Mouse (Mus musculus): Measurements from ENCODE around the gene Tmem121b. TPM values are rescaled to one million over a fixed set of nuclear protein-coding genes. Genes with fewer than 3 reads are reported as not detected.

Gene Tmem121b
- polyA plus RNA-seq, 1 experiment from 2014 or later, result 0.65 TPM

DNA sequence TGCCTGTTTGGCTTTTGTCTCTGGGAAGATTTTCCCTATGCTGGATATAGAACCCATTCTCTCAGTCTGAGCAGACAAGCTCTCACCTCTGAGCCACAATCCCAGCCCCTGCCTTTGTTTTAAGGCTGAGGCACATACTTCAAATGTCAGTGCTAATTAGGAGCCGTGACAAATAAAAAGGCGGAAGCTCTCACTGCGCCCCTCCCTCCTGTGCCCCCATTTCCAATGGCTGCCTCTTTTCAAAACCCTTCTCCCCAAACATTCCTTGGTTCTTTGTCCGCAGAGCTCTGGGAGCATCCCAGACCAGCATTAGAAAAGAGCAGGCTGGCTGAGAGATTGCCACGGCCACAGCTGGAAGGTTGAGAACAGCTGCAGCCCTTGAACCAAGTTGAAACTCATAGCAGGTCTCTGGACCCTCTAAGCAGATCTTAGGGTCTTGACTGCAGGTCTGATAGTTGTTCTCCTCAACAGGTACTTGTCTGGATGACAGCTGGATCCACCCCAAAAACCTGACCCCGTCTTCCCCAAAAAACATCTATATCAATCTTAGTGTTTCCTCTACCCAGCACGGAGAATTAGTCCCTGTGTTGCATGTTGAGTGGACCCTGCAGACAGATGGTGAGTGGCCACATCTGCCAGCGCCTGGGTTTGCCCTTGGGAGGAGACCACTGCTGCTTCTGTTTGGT lies 21.0 kb downstream of the Tmem121b start:
- no peaks in the 10 kb centered on the region for H3K9me3 ChIP-seq
- H3K27ac ChIP-seq, result no peak overlapping the region
- H3K4me2 ChIP-seq (replicated peaks), result no peak overlapping the region
- no peak overlapping the region for H3K4me3 ChIP-seq
- H3K36me3 ChIP-seq, result no peaks in the 10 kb centered on the region
- H3K27me3 ChIP-seq, result no peaks in the 10 kb centered on the region
- ATAC-seq (ENCODE audit: insufficient number of reproducible peaks, insufficient read depth, low FRiP score, low TSS enrichment), result no peak
- H3K4me1 ChIP-seq, result peaks cover 16% of the 10 kb centered on the region
- no peak overlapping the region for H3K9ac ChIP-seq
- 29% methylated on average over 8 of the region's 8 CpGs for WGBS

DNA sequence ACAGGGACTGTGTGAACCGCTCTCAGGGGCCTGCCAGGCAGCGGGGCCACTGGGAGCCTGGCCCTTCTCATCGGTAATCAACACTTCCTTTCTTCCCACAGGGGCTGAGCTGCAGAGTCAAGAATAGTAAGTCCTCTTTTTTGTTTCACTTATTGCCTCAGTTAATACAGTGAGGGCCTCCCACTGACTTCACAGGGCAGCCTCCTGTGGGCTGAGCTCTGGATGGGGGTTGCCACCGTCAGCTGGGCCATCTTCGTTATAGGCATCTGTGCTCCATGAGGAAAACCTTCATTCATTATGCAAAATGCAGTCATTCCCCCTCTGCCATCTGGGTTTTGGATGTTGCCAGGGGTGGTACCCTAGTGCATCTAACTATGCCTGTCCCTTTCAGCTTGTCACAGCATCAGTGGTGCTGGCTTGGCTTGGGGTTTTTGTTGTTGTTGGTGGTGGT lies 21.6 kb downstream of the Tmem121b start:
- Histone ChIP-seq H3K9ac (no peak overlapping the region), H3K27me3 (no peaks in the 10 kb centered on the region), H3K4me3 (no peak overlapping the region), H3K27ac (no peak overlapping the region), H3K9me3 (no peaks in the 10 kb centered on the region), H3K36me3 (no peaks in the 10 kb centered on the region), H3K4me2 (replicated peaks) (no peak overlapping the region), H3K4me1 (peaks cover 16% of the 10 kb centered on the region)
- ATAC-seq (ENCODE audit: insufficient number of reproducible peaks, insufficient read depth, low FRiP score, low TSS enrichment), result no peak
- 6% methylated on average over 5 of the region's 5 CpGs for WGBS

DNA sequence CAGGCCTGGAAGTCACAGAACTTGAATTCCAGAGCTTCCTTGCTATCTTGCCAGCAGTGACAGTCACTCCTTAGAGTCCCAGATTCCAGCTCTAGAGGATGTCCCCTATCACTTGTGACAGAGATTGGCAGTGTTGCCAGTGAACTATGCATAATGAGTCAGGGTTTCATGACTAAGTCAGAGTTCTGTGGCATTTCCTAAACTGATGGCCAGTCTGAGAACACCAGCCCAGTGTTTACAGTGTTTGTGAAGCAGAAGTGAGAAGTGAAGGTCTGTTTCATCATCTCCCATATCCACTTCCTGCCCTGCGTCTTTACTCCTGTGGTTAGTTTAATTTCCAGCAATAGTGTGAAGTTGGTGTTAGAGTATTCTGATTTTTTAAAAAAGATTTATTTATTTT lies 22.9 kb downstream of the Tmem121b start:
- 86% methylated on average over 1 of the region's 1 CpGs for WGBS
- Histone ChIP-seq H3K9me3 (no peaks in the 10 kb centered on the region), H3K27me3 (0 out of 2 replicates have a peak, but pooled peaks cover under 1% of the 10 kb centered on the region), H3K4me2 (replicated peaks) (no peak overlapping the region), H3K9ac (no peak overlapping the region), H3K4me3 (no peak overlapping the region), H3K27ac (no peak overlapping the region), H3K36me3 (no peaks in the 10 kb centered on the region), H3K4me1 (peaks cover 16% of the 10 kb centered on the region)
- ATAC-seq (ENCODE audit: insufficient number of reproducible peaks, insufficient read depth, low FRiP score, low TSS enrichment), result no peak

DNA sequence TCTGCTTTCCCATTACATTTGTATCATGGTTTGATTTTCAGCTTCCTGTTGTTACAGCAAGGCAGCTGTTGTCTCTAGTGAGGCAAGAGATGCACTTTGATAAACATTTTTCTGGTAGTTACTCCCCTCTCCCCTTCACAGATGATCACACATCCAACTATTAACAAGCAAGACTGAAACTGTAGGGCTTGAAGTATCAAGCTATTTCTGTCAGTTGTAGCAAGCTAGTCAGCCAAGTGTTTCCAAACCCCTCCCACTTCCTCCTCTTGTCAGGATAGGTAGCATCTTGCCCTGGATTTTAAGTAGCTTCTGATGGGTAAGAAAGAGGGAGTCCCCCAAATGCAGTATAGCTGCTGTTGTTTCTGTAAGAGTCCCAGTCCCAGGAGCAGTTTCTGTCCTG lies 23.8 kb downstream of the Tmem121b start:
- Histone ChIP-seq H3K9ac (no peak overlapping the region), H3K4me2 (replicated peaks) (no peak overlapping the region), H3K9me3 (no peaks in the 10 kb centered on the region), H3K27ac (no peak overlapping the region), H3K27me3 (peaks cover 9% of the 10 kb centered on the region), H3K36me3 (no peaks in the 10 kb centered on the region), H3K4me1 (peaks cover 16% of the 10 kb centered on the region), H3K4me3 (no peak overlapping the region)
- ATAC-seq (ENCODE audit: insufficient number of reproducible peaks, insufficient read depth, low FRiP score, low TSS enrichment), result no peak

DNA sequence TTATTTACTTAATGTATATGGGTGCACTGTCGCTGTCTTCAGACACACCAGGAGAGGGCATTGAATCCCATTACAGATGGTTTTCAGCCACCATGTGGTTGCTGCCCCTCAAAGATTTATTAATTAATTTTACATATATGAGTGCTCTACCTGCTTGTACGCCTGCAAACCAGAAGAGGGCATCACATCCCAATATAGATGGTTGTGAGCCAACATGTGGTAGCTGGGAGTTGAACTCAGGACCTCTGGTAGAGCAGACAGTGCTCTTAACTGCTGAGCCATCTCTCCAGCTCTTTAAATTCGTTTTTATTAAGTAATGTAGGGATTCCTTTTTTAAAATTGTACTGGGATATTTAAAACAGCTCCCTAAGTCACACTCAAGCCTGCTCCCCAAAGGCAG lies 24.3 kb downstream of the Tmem121b start:
- H3K9me3 ChIP-seq, result no peaks in the 10 kb centered on the region
- H3K27ac ChIP-seq, result no peak overlapping the region
- 72% methylated on average over 3 of the region's 3 CpGs for WGBS
- no peak overlapping the region for H3K4me3 ChIP-seq
- H3K27me3 ChIP-seq, result peaks cover 14% of the 10 kb centered on the region
- H3K4me2 ChIP-seq (replicated peaks), result no peak overlapping the region
- H3K9ac ChIP-seq, result no peak overlapping the region
- H3K36me3 ChIP-seq, result no peaks in the 10 kb centered on the region
- no peak for ATAC-seq (ENCODE audit: insufficient number of reproducible peaks, insufficient read depth, low FRiP score, low TSS enrichment)
- H3K4me1 ChIP-seq, result peaks cover 16% of the 10 kb centered on the region

DNA sequence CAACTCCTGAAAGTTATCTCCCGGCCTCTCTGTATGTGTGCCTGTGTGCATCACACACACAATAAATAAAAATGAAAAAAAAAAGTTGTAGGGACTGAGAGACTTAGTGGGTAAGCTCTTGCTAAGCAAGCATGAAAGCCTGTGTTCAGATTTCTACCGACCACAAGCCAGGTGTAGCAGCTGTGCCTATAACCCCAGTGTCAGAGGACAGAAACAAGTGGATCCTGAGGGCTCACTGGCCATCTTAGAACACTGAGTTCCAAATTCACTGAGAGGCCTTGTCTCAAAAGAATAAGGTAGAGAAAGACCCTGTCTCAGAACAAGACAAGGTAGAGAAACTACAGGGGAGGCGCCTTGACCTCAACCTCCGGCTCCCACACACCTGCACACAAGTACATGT lies 25.3 kb downstream of the Tmem121b start:
- Histone ChIP-seq H3K36me3 (no peaks in the 10 kb centered on the region), H3K27ac (no peak overlapping the region), H3K4me3 (no peak overlapping the region), H3K9me3 (no peaks in the 10 kb centered on the region), H3K9ac (no peak overlapping the region), H3K27me3 (peaks cover 24% of the 10 kb centered on the region), H3K4me1 (peaks cover 14% of the 10 kb centered on the region), H3K4me2 (replicated peaks) (no peak overlapping the region)
- WGBS, result 90% methylated on average over 4 of the region's 4 CpGs
- ATAC-seq (ENCODE audit: insufficient number of reproducible peaks, insufficient read depth, low FRiP score, low TSS enrichment), result no peak

DNA sequence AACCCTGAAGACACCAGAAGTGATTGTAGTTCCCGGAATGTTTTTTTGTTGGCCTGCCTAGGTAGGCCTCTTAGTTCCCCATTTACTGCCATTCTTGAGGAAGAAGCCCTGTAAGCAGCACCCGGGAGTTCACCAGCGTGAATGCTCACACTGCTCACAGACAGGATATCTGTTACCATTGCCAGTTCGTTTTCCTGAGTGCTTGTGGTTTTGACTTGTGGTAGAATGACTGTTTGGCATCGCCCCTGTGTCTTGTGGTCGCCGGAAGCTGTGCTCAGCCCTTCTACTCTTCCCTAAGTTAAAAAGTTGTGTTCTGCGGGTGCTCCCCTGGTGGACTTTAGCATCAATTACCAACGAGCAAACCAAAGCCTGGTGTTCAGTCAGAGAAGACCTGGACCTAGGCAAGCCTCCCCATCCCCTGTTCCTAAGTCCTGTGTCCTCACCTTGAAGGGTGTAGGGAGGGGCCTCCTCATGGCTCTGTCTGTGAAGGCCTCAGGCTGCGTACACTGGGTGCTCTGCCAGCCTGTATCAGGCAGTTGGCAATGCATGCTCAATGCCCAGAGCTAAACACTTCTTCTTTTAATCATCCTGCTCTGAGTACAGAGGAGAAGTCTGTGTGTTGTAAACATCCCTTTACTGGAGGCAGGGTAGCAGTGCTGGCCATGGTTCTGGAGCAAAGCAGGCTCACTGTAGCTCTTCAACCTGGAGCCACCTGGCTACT lies 26.8 kb downstream of the Tmem121b start:
- Histone ChIP-seq H3K27ac (no peak overlapping the region), H3K27me3 (peaks cover 37% of the 10 kb centered on the region), H3K9ac (no peak overlapping the region), H3K4me2 (replicated peaks) (no peak overlapping the region), H3K36me3 (no peaks in the 10 kb centered on the region), H3K4me3 (no peak overlapping the region), H3K9me3 (no peaks in the 10 kb centered on the region), H3K4me1 (peaks cover 6% of the 10 kb centered on the region)
- no peak for ATAC-seq (ENCODE audit: insufficient number of reproducible peaks, insufficient read depth, low FRiP score, low TSS enrichment)
- 78% methylated on average over 10 of the region's 10 CpGs for WGBS

DNA sequence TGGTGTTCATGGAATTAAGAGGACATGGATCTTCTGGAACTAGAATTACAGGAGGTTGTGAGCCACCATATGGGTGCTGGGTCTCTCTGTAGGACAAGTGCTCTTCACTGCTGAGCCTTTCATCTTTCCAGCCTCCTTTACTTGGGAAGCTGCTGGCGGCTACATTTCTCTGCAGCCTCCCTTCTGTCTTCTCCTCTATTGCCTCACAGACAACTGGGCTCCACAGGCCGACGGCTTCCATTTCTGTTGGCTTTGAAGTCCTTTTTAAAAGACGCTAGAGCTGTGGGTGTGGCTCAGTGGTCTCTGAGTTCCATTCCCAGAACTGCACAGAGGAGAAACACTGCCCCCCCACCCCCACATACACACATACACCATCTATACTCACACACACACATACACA lies 28.2 kb downstream of the Tmem121b start:
- H3K27ac ChIP-seq, result no peak overlapping the region
- peaks cover 6% of the 10 kb centered on the region for H3K4me1 ChIP-seq
- H3K36me3 ChIP-seq, result no peaks in the 10 kb centered on the region
- WGBS, result 49% methylated on average over 4 of the region's 4 CpGs
- ATAC-seq (ENCODE audit: insufficient number of reproducible peaks, insufficient read depth, low FRiP score, low TSS enrichment), result no peak
- no peak overlapping the region for H3K4me2 ChIP-seq (replicated peaks)
- H3K4me3 ChIP-seq, result no peak overlapping the region
- H3K9me3 ChIP-seq, result no peaks in the 10 kb centered on the region
- H3K9ac ChIP-seq, result no peak overlapping the region
- H3K27me3 ChIP-seq, result peaks cover 45% of the 10 kb centered on the region

DNA sequence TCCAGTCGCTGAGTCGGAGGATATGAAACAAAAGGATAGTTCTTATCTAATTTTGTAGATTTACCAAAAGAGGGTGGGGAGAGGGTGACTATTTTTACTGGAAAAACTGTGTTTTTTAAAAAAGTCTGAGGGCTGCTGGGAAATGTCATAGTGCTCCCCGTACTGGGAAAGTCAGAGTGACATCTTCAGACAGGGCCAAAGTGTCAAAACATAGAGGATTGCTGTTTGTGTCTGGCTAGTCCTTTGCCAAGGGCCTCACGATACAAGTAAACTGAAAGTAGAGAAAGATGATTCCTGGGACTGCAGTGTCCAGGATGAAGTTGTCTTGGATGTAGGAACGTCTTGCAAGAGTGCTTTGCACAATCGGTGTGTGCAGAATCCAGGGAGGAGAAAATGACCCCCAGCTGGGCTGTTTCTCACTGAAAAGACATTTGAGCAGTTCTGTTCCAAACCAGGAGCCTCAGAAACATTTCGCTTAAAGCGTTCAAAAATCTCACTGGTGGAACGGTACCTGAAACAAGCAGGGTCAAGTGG lies 29.1 kb downstream of the Tmem121b start:
- Histone ChIP-seq H3K9me3 (no peaks in the 10 kb centered on the region), H3K4me1 (peaks cover 6% of the 10 kb centered on the region), H3K9ac (no peak overlapping the region), H3K27me3 (peaks cover 45% of the 10 kb centered on the region), H3K27ac (no peak overlapping the region), H3K4me3 (peak overlapping the region; percentile 45), H3K4me2 (replicated peaks) (peak overlapping the region; percentile 55), H3K36me3 (no peaks in the 10 kb centered on the region)
- 50% methylated on average over 9 of the region's 9 CpGs for WGBS
- no peak for ATAC-seq (ENCODE audit: insufficient number of reproducible peaks, insufficient read depth, low FRiP score, low TSS enrichment)

DNA sequence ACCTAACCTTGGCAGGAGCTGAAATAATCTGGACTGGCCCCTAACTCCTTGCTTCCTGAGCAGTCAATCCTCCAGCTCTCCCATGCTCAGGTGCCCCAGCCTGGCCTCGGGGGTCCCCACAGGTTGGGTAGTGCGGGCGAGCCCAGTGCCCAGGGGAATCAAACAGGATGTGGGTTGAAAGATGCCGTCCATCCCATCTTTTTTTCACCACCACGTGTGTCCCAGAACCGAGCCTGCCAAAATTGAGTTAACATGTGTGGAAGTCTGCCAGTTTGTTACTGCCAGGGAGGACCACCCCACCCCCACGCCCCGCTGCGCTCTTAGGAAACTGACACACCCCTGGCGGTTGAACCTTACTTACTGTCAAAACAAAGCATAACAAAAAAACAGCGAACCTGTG lies 29.7 kb downstream of the Tmem121b start:
- peaks cover 45% of the 10 kb centered on the region for H3K27me3 ChIP-seq
- H3K4me1 ChIP-seq, result peaks cover 6% of the 10 kb centered on the region
- peak overlapping the region; percentile 45 for H3K4me3 ChIP-seq
- H3K27ac ChIP-seq, result no peak overlapping the region
- no peak for ATAC-seq (ENCODE audit: insufficient number of reproducible peaks, insufficient read depth, low FRiP score, low TSS enrichment)
- H3K4me2 ChIP-seq (replicated peaks), result peak overlapping the region; percentile 55
- no peak overlapping the region for H3K9ac ChIP-seq
- no peaks in the 10 kb centered on the region for H3K9me3 ChIP-seq
- 3% methylated on average over 11 of the region's 11 CpGs for WGBS
- no peaks in the 10 kb centered on the region for H3K36me3 ChIP-seq

DNA sequence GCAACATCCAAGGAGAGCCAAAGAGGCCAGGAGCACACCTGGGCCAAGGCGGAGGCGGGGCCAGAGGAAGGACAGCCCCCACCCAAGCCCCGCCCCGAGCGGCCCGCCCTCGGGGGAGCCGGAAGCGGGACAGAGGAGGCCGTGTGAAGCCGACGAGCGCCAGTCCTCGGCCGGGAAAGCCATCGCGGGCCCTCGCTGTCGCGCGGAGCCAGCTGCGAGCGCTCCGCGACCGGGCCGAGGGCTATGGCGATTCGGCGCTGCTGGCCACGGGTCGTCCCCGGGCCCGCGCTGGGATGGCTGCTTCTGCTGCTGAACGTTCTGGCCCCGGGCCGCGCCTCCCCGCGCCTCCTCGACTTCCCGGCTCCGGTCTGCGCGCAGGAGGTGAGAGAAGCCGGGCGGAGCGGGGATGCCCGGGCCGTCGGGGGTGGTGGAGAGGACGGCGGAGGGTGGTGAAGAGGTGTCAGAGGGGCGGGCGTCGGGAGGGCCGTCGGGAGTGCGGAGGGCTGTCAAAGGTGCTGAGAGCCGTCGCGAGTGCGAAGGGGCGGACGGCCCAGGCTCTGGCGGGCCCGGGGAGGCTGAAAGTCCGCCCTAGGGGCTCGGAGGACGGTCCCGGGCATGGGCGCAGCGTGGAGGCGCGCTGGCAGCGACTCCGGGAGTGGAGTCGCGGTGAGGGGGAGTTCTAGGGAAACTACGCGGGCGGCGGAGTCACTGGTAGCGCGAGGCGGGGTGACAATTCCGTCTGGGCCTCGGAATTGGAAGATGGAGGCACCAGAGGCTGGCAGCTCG lies 30.3 kb downstream of the Tmem121b start, which contains the start of gene Il17ra:
Il17ra (plus strand) TSS at position 162 of the 786 bp plus-strand sequence.
- H3K4me1 ChIP-seq, result peaks cover 6% of the 10 kb centered on the region
- H3K9me3 ChIP-seq, result no peaks in the 10 kb centered on the region
- peak within 1 kb of the TSS; percentile 45 for H3K4me3 ChIP-seq
- H3K9ac ChIP-seq, result peak within 1 kb of the TSS; percentile 41
- 1% methylated on average over 90 of the region's 90 CpGs for WGBS
- ATAC-seq (ENCODE audit: insufficient number of reproducible peaks, insufficient read depth, low FRiP score, low TSS enrichment), result peak; percentile 83
- H3K27ac ChIP-seq, result peak within 1 kb of the TSS; percentile 25; the same call in 1 of the 2 replicates
- peaks cover 45% of the 10 kb centered on the region for H3K27me3 ChIP-seq
- H3K36me3 ChIP-seq, result no peaks in the 10 kb centered on the region
- H3K4me2 ChIP-seq (replicated peaks), result peak within 1 kb of the TSS; percentile 55

Data from embryonic facial prominence, embryonic 12.5 days (tissue).